Mouse (Mus musculus) mouse embryonic stem cell (cell line): ENCODE data around the gene Zbtb1.
"Not testable (repeated sequence)": the region's sequence is repeated elsewhere in the genome, so short reads cannot be mapped to it uniquely, and the experiment has no call there.

Source experiments
- in situ Hi-C, 2 experiments: fragments of 300-500 bp; cut with MboI; formaldehyde crosslinking; loops; 1 replicate in 1 of 2; 3 replicates in 1 of 2; pipeline ENCODE4 v1.14.3; 2019 to 2020; ENCODE audit warnings: low sequenced_read_pairs in 2 of 2, low pct_unique_long_range_greater_than_20kb in 1 of 2, mixed read lengths in 1 of 2; ENCODE audit not compliant: unreplicated experiment in 1 of 2

Gene Zbtb1

DNA sequence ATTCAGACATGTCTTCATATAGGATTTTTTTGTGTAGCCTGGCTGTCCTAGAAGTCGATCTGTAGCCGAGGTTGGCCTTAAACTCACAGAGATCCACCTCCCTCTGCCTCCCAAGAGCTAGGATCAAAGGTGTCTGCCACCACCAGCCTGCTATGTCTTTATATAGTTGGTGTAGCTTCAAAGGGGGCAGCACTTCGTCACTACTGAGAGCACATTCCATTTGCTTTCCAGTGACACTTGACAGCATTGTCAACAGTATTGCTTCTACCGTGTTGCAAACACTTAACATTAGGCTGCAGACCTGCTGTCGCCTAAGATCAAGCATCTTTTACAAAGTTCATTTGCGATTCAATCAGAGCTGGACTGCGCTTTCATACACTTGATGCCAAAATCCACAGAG is 64.0 kb downstream of the Zbtb1 start:
- in situ Hi-C loops = no loop called here

DNA sequence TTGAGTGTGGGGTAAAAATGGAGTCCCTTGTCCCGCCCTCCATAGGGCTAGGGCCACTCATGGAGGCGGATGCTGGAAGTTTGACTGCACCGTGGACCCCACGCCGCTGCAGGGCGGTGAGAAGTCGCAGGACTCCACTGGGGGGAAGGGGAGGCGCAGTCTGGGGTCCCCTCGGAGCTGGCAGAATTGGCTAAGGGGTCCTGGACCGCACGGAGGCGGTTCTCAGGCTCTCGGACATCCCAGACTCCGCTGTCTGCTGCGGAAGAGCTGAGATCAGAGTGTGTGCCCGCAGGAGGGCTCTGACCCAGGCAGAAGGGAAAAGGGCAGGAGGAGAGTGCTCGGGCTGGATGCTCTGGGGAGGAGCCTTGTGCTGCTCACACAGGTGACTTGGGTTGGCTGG is 65.0 kb downstream of the Zbtb1 start:
- in situ Hi-C loops = no loop called here

- in situ Hi-C loops = no loop called here
Observed at GRCm38 (mm10) chr12:76435549-76435948, 65.5 kb downstream of the Zbtb1 start.

DNA sequence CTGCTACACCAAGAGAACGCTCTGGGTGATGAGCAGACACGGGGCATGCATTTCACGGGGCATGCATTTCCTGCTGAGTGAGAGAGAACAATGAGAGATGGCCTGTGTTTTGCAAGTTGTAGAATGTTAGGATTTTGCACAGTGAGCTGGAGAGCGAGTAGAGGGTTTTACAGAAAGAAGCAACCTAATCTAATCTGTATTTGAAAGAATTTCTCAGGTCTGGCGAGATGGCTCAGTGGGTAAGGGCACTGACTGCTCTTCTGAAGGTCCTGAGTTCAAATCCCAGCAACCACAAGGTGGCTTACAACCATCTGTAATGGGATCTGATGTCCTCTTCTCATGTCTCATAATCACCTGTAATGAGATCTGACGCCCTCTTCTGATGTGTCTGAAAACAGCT is 73.4 kb downstream of the Zbtb1 start:
- in situ Hi-C loops = not testable (repeated sequence)

- in situ Hi-C loops = no loop called here
Observed at GRCm38 (mm10) chr12:76444359-76444772, 74.3 kb downstream of the Zbtb1 start.

DNA sequence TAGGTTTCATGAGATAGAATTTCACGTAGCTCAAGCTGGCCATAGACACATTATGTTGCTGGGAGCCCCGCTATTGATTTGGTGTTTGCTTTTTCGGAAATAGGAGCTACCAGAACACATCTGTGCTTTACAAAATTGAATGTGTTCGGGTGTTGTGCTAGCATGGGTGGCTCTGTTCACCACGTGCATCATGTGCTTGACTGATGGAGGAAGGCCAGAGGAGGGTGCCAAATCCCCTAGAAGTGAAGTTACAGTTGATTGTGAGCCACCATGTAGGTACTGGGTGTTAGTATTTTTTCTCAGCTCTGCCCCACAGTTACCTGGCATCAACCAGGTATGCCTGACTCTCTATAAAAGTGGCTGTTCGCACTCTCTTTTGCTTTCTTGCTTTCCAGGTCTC is 74.8 kb downstream of the Zbtb1 start:
- in situ Hi-C loops = no loop called here

GRCm38 (mm10) chr12:76446201-76446600 is 76.1 kb downstream of the Zbtb1 start:
- in situ Hi-C loops = no loop called here
